Mouse (Mus musculus) v-Abl transformed pro-B cells (cell line): ENCODE results near the gene Tusc2.

Experiments used
- in situ Hi-C, 2 experiments: fragments of 400-800 bp; cut with MboI; formaldehyde crosslinking; loops; one replicate each; pipeline ENCODE4 v1.15.1; 2025; ENCODE audit not compliant: unreplicated experiment in 2 of 2

Tusc2 gene

DNA sequence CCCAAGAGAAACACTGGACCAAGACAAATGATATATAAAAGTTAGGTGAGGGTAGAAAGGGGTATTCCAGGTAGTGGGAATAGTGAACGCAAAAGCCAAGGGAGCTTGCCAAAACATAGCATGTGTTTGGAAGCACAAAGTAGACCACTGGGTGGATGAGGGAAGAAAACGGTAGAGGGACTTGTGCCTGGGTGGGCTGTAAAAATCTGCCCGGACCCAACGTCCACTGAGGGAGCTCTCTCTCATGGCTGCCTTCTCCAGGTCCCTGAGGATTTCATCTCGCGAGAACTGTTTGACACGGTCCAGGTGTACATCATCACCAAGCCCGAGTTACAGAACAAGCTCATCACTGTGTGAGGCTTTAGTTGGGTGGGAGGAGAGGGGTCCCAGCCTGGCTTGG is 20.3 kb upstream of the Tusc2 start:
- in situ Hi-C loops: loop anchor here (25.0 kb wide), 2 partner anchors 1380 to 1545 kb away; partner anchors contain the start of genes Ccdc51 (in 1 of the 2), Glyctk (in 1 of the 2), Plxnb1 (in 1 of the 2) and Tma7 (in 1 of the 2)

DNA sequence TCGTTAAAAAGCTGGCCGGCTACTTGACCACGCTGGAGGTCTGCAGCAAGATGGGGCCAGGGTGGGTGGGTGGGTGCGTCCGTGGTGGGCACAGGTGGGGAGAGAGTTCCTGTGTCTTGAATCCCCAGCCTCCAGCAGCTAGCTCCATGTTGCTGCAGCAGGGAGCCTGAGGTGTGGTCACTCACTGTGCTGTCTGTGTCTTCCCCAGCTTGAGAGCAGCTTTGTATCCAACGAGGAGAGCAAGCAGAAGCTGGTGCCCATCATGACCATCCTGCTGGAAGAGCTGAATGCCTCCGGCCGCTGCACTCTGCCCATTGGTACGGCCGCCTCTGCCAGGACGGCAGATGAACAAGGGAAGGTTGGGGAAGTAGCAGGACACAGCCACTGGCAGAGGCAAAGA is 19.8 kb upstream of the Tusc2 start:
- in situ Hi-C loops: loop anchor here (25.0 kb wide), 2 partner anchors 1381 to 1544 kb away; partner anchors contain the start of genes Ccdc51 (in 1 of the 2), Glyctk (in 1 of the 2), Plxnb1 (in 1 of the 2) and Tma7 (in 1 of the 2)

DNA sequence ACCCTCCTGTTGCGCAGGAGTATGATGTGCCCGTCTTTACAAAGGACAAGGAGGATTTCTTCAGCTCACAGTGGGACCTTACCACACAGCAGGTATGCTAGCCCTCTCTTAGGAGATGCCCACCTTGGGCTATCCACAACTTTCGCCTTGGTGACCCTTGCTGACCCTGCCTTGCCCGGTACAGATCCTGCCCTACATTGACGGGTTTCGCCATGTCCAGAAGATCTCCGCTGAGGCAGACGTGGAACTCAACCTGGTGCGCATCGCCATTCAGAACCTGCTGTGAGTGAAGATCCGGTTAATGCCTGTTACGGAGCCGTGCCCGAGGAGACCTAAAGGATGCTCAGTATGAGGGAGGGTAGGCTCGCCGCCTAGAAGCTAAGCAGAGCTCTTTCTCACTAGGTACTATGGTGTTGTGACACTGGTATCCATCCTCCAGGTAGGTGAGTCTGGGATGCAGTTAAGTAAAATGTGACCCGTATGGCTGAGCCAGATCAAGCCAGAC is 18.8 kb upstream of the Tusc2 start:
- in situ Hi-C loops: loop anchor here (25.0 kb wide), 2 partner anchors 1382 to 1543 kb away; partner anchors contain the start of genes Ccdc51 (in 1 of the 2), Glyctk (in 1 of the 2), Plxnb1 (in 1 of the 2) and Tma7 (in 1 of the 2)

DNA sequence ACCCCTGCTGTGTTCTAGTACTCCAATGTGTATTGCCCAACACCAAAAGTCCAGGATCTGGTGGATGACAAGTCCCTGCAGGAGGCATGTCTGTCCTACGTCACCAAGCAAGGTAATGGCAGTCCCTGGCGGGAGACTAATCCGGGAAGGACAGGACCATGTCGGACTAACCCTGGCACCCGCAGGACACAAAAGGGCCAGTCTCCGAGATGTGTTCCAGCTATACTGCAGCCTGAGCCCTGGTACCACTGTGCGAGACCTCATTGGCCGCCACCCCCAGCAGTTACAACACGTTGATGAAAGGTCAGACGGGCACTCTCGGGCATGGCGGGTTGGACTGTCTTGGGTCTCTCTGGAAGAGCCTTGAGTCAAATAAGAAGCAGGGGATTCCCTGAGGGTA is 18.3 kb upstream of the Tusc2 start:
- in situ Hi-C loops: loop anchor here (25.0 kb wide), 2 partner anchors 1382 to 1543 kb away; partner anchors contain the start of genes Ccdc51 (in 1 of the 2), Glyctk (in 1 of the 2), Plxnb1 (in 1 of the 2) and Tma7 (in 1 of the 2)

DNA sequence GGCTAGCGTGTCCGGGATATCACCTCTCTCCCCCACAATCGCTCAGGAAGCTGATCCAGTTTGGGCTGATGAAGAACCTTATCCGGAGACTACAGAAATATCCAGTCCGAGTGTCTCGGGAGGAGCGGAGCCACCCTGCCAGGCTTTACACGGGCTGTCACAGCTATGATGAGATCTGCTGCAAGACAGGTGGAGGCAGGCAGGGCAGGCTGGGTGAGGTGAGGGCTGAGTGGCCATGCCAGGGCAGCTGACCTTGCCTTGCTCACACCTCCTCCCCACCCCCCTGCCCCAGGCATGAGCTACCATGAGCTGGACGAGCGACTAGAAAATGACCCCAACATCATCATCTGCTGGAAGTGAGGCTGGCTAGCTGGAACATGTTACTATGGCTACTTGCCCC is 17.9 kb upstream of the Tusc2 start:
- in situ Hi-C loops: loop anchor here (25.0 kb wide), 2 partner anchors 1383 to 1542 kb away; partner anchors contain the start of genes Ccdc51 (in 1 of the 2), Glyctk (in 1 of the 2), Plxnb1 (in 1 of the 2) and Tma7 (in 1 of the 2)

DNA sequence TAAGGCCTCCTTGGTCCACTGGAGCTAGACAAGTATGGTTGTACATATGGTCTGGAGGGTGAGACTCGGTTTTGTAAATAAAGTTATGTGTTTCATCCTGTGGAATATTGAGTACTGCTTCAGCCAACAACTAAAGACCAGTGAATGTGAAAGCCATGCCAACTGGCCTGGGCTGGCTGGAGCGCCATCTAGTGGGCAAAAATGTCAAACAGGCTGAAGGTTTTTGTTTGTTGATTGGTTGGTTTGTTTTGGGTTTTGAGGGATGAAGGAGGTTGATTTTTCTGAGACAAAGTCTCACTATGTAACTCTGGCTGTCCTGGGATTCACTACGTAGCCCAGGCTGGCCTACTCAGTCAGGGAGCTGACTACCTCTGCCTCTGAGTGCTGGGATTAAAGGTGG is 17.5 kb upstream of the Tusc2 start:
- in situ Hi-C loops: loop anchor here (25.0 kb wide), 2 partner anchors 1383 to 1542 kb away; partner anchors contain the start of genes Ccdc51 (in 1 of the 2), Glyctk (in 1 of the 2), Plxnb1 (in 1 of the 2) and Tma7 (in 1 of the 2)

DNA sequence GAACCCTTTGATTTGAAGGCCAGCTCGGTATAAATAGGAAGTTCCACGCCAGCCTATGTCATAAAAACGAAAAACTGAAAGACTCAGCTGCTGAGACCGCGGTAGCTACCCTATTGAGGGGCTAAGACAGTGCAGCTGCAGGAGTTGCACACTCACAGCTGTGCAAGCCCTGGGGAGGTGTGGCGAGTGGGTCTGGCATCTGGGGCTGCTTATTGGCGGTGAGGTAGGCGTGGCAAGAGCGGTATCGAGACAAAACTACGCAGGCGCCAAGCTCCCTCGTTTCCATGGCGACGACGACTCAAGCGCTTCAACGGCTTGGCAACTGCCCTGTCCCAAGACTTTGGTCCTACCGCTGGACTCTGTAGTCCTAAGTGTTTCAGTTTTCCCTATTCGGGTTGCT is 16.0 kb upstream of the Tusc2 start, which contains the start of gene Zmynd10:
TSS of gene Zmynd10 (plus strand) at position 273 of the 400 bp plus-strand sequence.
- in situ Hi-C loops: loop anchor here (25.0 kb wide), 2 partner anchors 1385 to 1540 kb away; partner anchors contain the start of genes Ccdc51 (in 1 of the 2), Glyctk (in 1 of the 2), Plxnb1 (in 1 of the 2) and Tma7 (in 1 of the 2)

DNA sequence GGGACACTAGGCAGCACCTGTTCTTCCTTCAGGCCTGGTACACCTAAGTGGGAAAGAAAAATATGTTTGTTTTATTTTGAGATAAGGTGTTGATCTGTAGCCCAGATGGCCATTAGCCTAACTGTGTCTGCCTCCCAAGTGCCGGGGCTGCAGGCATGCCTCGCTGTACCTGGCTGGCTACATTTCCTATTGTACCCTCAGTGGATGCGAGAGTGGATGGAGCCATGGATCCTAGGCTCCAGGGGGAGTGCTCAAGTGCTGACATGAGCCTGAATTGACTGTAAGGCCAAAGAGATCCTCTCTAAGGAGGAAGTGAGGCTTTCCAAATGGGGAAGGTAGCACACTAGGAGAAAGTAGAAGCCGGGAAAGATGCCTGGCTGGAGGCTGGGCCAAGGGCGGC is 15.1 kb upstream of the Tusc2 start:
- in situ Hi-C loops: loop anchor here (25.0 kb wide), 2 partner anchors 1386 to 1539 kb away; partner anchors contain the start of genes Ccdc51 (in 1 of the 2), Glyctk (in 1 of the 2), Plxnb1 (in 1 of the 2) and Tma7 (in 1 of the 2)

DNA sequence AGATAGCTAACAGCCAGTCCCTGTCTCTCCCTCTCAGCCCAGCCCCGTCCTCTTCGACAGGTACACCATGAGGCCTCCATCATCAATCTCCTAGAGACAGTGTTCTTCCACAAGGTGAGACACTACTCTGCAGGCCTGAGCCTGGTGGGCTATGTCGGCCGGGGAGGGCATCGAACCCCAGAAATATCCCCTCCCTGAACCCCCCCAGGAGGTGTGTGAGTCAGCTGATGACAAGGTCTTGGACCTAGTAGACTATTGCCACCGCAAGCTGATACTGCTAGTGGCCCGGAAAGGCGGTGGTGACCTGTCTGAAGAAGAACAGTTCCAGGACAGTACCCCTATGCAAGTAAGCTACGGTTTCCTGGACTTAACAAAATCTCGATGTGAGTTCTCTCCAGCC is 14.2 kb upstream of the Tusc2 start:
- in situ Hi-C loops: loop anchor here (25.0 kb wide), 2 partner anchors 1387 to 1538 kb away; partner anchors contain the start of genes Ccdc51 (in 1 of the 2), Glyctk (in 1 of the 2), Plxnb1 (in 1 of the 2) and Tma7 (in 1 of the 2)

DNA sequence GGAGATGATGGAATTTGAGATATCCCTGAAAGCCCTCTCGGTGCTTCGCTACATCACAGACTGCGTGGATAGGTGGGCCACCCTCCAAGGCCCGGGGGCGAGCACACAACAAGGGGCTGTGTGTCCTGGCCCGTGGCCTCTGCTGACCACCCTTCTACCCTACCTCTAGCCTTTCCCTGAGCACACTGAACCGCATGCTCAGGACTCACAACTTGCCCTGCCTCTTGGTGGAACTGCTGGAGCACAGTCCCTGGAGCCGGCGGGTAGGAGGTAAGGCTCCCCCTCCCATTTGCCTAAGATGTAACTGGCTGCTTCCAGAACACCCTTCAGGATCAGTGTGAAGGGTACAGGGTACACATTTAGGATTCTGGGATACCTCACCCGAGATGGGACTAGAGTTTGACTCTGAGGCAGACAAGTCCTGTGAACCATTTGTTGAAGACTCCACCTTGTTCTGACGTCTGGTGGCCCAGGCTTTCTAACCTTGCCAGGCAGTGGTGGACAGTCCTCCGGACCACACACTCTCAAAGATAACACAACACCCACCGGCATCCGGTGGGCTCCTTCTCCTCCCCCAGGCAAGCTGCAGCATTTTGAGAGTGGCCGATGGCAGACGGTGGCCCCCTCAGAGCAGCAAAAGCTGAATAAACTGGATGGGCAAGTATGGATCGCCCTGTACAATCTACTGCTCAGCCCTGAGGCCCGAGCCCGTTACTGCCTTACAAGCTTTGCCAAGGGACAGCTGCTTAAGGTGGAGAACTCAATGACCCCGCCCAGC is 13.6 kb upstream of the Tusc2 start:
- in situ Hi-C loops: loop anchor here (25.0 kb wide), 3 partner anchors 1362 to 1538 kb away; partner anchors contain the start of genes Ccdc51 (in 1 of the 2), Glyctk (in 1 of the 2), Plxnb1 (in 1 of the 2) and Ppm1m (in 1 of the 2)

DNA sequence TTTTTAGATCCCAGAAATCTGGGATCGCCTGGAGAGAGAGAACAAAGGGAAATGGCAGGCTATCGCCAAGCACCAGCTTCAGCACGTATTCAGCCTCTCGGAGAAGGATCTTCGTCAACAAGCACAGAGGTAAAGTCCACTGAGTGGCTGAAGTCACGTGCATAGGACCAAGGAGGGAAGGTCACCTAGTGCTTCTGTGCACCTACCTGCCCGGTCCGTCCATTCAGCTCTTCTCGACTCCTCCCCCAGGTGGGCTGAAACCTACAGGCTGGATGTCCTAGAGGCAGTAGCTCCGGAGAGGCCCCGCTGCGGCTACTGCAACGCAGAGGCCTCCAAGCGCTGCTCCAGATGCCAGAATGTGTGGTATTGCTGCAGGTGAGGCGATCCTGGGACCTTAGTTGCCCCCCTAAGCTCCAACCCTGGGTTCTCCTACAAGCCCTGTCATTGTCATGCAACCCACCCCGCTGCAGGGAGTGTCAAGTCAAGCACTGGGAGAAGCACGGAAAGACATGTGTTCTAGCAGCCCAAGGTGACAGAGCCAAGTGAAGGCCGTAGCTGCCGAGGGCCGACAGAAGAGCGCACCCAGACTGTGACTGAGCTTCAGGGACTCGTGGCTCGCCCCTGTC is 12.5 kb upstream of the Tusc2 start:
- in situ Hi-C loops: loop anchor here in 1 of 2 experiments (25.0 kb wide), 1 partner anchor 1363 kb away; the partner anchor contains the start of gene Ppm1m

DNA sequence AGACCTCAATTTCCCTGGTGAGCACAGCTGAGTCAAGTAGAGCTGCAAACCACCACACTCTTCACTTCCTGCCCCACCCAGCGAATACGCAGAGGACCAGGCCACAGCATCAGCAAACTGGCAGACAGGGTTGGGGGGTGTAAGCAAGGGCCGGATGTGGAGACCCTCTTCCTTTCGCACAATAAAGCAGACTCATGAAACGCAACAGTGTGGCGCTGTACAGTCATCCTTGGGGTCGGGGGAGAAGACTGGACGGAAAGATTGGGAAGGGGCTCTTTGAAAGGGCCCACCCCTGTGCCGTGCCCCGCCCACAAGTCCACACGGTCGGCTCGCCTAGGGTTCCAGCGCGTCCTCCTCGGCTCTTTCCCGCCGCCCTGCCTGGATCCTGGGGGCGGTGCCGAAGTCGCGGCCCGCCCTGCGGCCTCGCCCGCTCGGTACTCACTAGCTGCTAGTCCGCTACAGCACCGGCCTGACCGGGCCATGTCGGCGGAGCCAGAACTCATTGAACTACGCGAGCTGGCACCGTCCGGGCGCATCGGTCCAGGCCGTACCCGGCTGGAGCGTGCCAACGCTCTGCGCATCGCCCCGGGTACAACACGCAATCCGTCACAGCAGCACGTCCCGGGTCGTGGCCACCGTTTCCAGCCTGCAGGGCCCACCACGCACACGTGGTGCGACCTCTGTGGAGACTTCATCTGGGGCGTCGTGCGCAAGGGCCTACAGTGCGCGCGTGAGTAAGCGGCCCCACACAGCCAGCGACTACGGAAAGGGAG is 11.8 kb upstream of the Tusc2 start, which contains the start of gene Rassf1:
TSS of gene Rassf1 (plus strand) at position 439 of the 773 bp plus-strand sequence.
- in situ Hi-C loops: loop anchor here in 1 of 2 experiments (25.0 kb wide), 1 partner anchor 1364 kb away; the partner anchor contains the start of gene Ppm1m

DNA sequence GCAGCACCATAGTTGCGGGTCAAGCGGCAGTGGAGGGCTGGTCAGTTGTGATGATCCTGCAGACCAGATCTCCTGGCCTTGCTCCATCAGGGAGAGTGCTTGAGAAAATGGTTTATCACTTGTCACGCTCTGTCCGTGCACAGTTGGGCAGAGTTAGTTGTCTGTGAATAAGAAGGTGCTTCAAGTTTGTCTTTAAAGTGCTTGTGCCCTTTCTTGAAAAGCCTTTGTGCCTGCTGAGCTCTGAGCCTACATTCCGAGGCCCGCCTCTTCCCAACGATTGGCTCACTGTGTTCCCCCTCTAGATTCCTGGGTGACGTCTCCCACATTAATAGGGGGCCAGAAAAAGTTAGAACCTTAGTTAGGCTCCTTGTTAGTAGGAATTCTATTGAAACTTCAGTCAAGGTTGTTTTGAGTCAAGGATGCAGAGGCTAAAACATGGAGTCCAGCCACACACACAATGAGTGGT is 11.1 kb upstream of the Tusc2 start:
- in situ Hi-C loops: loop anchor here in 1 of 2 experiments (25.0 kb wide), 1 partner anchor 1365 kb away; the partner anchor contains the start of gene Ppm1m

DNA sequence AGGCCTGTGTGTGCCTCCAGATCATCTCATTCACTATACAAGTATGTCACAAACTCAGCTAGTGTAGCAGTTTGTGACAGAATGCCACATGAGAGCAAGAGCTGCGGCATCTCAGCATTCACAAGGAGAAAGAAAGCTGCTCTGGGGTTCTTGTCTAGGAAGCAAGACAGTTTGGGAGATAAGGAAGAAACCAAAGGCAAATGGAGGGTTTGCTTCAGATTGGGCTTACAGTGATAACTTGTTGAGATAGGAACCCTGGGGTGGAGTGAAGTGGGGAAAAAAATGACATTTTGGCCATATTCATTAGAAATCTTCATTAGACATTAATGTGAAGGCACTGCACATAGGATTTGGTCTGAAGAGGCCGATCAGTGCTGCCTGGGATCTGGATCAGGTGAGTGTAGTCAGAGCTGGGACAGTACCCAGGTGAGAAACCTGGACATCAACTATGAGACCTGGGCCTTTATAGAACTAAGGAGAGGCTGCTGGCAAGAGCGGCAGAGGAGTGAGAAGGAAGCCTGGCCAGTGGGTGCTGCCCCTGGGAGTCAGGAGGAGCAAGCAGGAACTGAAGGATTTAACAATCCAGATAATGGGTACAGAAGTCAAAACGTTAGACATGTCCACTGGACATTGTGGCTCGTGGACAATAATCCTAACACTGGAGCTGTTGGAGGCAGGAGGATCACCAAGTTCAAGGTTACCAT is 10.2 kb upstream of the Tusc2 start:
- in situ Hi-C loops: loop anchor here in 1 of 2 experiments (25.0 kb wide), 1 partner anchor 1366 kb away; the partner anchor contains the start of gene Ppm1m

DNA sequence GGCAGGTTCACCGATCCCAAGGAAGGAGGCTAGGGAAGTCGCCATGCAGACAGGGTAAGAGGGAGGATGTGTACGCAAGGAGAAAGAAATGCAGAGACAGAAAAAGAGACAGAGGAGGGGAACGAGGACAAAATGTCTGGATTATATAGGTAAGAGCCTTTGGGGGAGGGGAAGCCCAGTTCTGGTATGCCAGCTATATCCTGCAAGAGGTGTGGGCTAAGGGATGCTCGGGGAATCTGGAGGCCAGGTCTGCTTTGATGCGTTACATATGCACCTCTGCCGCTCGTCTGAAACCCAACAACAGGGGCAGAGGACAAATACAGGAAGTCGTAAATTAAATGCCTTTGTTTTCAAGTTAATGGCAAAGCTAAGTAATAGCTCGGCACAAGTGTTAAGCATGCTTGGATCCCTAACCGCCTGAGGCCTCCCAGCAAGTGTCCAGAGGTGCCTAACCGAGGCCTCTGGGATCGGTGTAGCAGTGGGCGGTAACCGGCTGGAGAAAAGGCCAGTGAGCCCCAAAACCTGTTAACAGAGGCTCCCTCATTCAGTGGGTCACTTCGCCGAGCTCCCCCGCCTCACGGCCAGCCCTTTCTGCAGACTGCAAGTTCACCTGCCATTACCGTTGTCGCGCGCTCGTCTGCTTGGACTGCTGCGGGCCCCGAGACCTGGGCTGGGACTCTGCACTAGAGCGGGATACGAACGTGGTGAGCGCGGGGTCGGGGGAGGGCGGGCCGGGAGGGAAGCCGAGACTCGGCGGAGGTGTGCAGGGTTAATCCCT is 9.3 kb upstream of the Tusc2 start:
- in situ Hi-C loops: loop anchor here in 1 of 2 experiments (25.0 kb wide), 1 partner anchor 1366 kb away; the partner anchor contains the start of gene Ppm1m

DNA sequence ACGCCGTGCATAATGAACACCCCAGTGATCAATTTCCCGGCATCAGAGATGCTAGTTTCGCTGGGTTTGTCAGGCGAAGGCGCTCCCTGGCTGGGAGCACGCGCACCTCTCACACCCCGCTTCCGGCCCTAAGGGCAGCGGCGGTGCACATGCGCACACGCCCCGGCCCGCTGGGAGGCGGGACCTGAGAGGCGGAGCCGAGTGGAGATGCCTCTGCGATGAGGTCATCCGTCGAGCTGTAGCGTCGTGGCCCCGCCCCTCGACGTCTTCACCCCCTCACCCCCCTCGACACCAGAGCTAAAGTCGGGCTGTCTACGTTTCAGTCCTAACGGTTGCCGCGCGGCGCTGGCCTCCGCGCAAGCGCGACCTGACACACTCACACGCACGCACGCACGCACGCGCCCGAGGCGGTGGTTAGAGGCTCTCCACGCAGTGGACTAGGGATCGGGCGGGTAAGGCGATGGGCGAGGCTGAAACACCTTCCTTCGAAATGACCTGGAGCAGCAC is 8.7 kb upstream of the Tusc2 start:
- in situ Hi-C loops: loop anchor here in 1 of 2 experiments (25.0 kb wide), 1 partner anchor 1367 kb away; the partner anchor contains the start of gene Ppm1m

DNA sequence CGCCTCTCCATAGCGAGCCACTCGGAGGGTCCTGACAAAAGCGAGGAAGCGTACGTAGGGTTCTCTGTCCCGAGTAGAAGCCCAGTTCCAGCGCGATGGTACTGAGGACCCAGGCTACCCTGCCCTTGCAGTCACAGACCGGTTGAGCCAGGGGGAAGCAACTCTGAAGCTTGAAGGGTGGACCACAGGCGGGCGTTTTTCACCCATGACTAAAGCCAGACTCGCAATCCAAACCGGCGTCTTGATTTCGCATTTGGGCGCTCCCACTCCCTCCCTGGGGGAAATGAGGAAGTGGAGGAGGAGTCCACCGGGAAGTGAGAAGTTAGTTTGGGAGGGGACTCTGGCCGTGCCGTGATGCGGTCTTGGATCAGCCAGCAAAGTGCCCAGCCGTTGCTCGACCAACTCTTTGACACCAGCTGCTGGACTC is 8.0 kb upstream of the Tusc2 start:
- in situ Hi-C loops: loop anchor here in 1 of 2 experiments (25.0 kb wide), 1 partner anchor 1368 kb away; the partner anchor contains the start of gene Ppm1m
